Mouse (Mus musculus) embryonic fibroblast, embryonic 13.5 days (primary cell): ENCODE results near the gene Tinf2.

Experiments used
- CTCF ChIP-seq: IDR thresholded peaks from 2 replicates; pipeline ENCODE4 v1.5.1; 2011; ENCODE audit warnings: mild to moderate bottlenecking, control low read depth, low read length, moderate library complexity, borderline replicate concordance; ENCODE audit not compliant: insufficient read depth
- POLR2A ChIP-seq: IDR thresholded peaks from 2 replicates; pipeline ENCODE4 v1.6.1; 2011; ENCODE audit warnings: low read depth, mild to moderate bottlenecking, control low read depth, low read length, moderate library complexity

- TF ChIP-seq CTCF (no peak), POLR2A (no peak)
Observed at GRCm38 (mm10) chr14:55689433-55689832, 7.8 kb upstream of the Tinf2 start.
